Comparison of ENCODE assay signal across 9 mouse cellular contexts in the genomic region with DNA sequence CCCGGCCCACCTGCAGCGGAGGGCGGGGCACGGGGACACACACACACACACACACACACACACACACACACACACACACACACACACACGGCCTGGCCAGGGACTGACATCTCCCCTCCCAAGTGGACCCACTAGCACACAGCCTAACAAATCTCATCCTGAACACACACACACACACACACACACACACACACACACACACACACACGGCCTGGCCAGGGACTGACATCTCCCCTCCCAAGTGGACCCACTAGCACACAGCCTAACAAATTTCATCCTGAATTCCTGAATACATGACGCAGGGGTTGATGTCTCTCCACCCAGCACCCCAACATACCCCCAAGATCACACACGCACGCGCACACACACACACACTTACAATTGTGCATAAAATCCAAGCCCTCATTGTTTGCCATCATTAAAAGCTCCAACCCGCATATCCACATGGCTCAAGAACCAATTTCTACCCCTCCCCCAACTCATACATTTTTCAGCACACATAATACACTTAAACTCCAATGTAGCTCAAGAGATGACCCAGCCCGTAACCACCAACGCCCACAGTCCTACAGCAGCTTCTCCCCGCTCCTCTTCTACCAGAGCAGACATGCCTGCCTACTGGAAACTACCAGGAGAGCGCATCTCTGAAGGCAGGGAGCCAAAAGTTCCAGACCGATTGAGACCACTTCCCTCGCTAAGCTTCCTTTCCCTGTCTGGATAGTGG. TPM values are rescaled to one million over a fixed set of nuclear protein-coding genes. Genes with fewer than 3 reads are reported as not detected.
DNase-seq lines count a peak whose midpoint lies in the region; ATAC-seq and TF ChIP-seq lines count a peak whose summit lies in the region.
"Not testable (repeated sequence)": the region's sequence is repeated elsewhere in the genome, so short reads cannot be mapped to it uniquely, and the experiment has no call there.
"Had no signal": no experiment of that assay in that cellular context is flagged by ENCODE, and none has a peak within 500 bp of the region (broad histone marks: within the 10 kb centered on the region; RNA-seq: fewer than 3 reads in every experiment).

No protein-coding gene starts in this region.

- H3K4me3 ChIP-seq in embryonic facial prominence, embryonic 15.5 days (replicated peaks): peak overlapping the region; percentile 66
- H3K4me3 ChIP-seq in heart, embryonic 13.5 days: peak overlapping the region; percentile 90
- peak overlapping the region; percentile 79 for H3K4me3 ChIP-seq in intestine, embryonic 14.5 days (ENCODE audit: low read depth, low read length)
- peak overlapping the region; percentile 87 for H3K4me3 ChIP-seq in limb, embryonic 10.5 days
- H3K4me3 ChIP-seq in lung, embryonic 14.5 days (ENCODE audit: low read depth, low read length): peak overlapping the region; percentile 79
- peak overlapping the region; percentile 69 for H3K4me3 ChIP-seq in midbrain, postnatal 0 days (ENCODE audit: low read depth, low read length)
- H3K4me3 ChIP-seq in stomach, embryonic 15.5 days (replicated peaks): peak overlapping the region; percentile 65

- not testable (repeated sequence) for H3K9me3 ChIP-seq in embryonic facial prominence, embryonic 15.5 days (replicated peaks); heart, embryonic 13.5 days; intestine, embryonic 14.5 days (ENCODE audit: control insufficient read depth, low read length); limb, embryonic 10.5 days (replicated peaks); lung, embryonic 14.5 days (ENCODE audit: low read depth, low read length); midbrain, postnatal 0 days (ENCODE audit: low read length); stomach, embryonic 15.5 days

- H3K27ac ChIP-seq in embryonic facial prominence, embryonic 15.5 days (replicated peaks): peak overlapping the region; percentile 86; the same call in 1 of the 2 replicates
- peak overlapping the region; percentile 87 for H3K27ac ChIP-seq in heart, embryonic 13.5 days (replicated peaks)
- H3K27ac ChIP-seq in intestine, embryonic 14.5 days (ENCODE audit: low read depth); lung, embryonic 14.5 days (ENCODE audit: low read depth); stomach, embryonic 15.5 days: not testable (repeated sequence)
- H3K27ac ChIP-seq in limb, embryonic 10.5 days: peak overlapping the region; percentile 92
- peak overlapping the region; percentile 62 for H3K27ac ChIP-seq in midbrain, postnatal 0 days (ENCODE audit: low read depth, low read length)

- H3K9ac ChIP-seq in embryonic facial prominence, embryonic 15.5 days: peak overlapping the region; percentile 68; the same call in 1 of the 2 replicates
- H3K9ac ChIP-seq in heart, embryonic 13.5 days: peak overlapping the region; percentile 93
- peak overlapping the region; percentile 71 for H3K9ac ChIP-seq in intestine, embryonic 14.5 days (ENCODE audit: low read length)
- H3K9ac ChIP-seq in lung, embryonic 14.5 days: peak overlapping the region; percentile 86; the same call in 1 of the 2 replicates
- peak overlapping the region; percentile 64 for H3K9ac ChIP-seq in midbrain, postnatal 0 days (replicated peaks; ENCODE audit: low read length, poor library complexity, severe bottlenecking)
- H3K9ac ChIP-seq in stomach, embryonic 15.5 days: not testable (repeated sequence)

- ATAC-seq in embryonic facial prominence, embryonic 15.5 days (ENCODE audit: insufficient number of reproducible peaks, low FRiP score, low TSS enrichment, low read depth); heart, embryonic 13.5 days (ENCODE audit: extremely low read depth, insufficient number of reproducible peaks, low FRiP score, low TSS enrichment): not testable (repeated sequence)
- peak; percentile 50 for ATAC-seq in intestine, embryonic 14.5 days (replicated peaks; ENCODE audit: low FRiP score, low TSS enrichment, low read depth)
- ATAC-seq in lung, embryonic 14.5 days (ENCODE audit: insufficient read depth): peak; percentile 58; the same call in 1 of the 2 replicates
- ATAC-seq in midbrain, postnatal 0 days (ENCODE audit: low FRiP score): peak; percentile 54
- 0 out of 2 replicates have a peak, but pooled peaks have one; percentile 4 for ATAC-seq in stomach, embryonic 15.5 days (ENCODE audit: insufficient read depth, low FRiP score, low read depth)

- peak overlapping the region; percentile 87 for H3K4me2 ChIP-seq in embryonic facial prominence, embryonic 15.5 days (replicated peaks)
- peak overlapping the region; percentile 91 for H3K4me2 ChIP-seq in heart, embryonic 13.5 days
- H3K4me2 ChIP-seq in intestine, embryonic 14.5 days (ENCODE audit: low read length): peak overlapping the region; percentile 91
- H3K4me2 ChIP-seq in lung, embryonic 14.5 days: peak overlapping the region; percentile 81
- H3K4me2 ChIP-seq in midbrain, postnatal 0 days (ENCODE audit: low read depth, low read length, poor library complexity, severe bottlenecking): peak overlapping the region; percentile 98
- peak overlapping the region; percentile 82 for H3K4me2 ChIP-seq in stomach, embryonic 15.5 days

- 8% methylated on average over 13 of the region's 17 CpGs for WGBS in embryonic facial prominence, embryonic 15.5 days
- WGBS in heart, embryonic 13.5 days: 11% methylated on average over 13 of the region's 17 CpGs
- 13% methylated on average over 12 of the region's 17 CpGs for WGBS in intestine, embryonic 14.5 days
- WGBS in limb, embryonic 10.5 days: 11% methylated on average over 15 of the region's 17 CpGs
- WGBS in lung, embryonic 14.5 days: 5% methylated on average over 17 of the region's 17 CpGs
- WGBS in midbrain, postnatal 0 days: 9% methylated on average over 14 of the region's 17 CpGs
- WGBS in stomach, embryonic 15.5 days: 8% methylated on average over 16 of the region's 17 CpGs

- not testable (repeated sequence) for H3K27me3 ChIP-seq in embryonic facial prominence, embryonic 15.5 days; intestine, embryonic 14.5 days (replicated peaks; ENCODE audit: control insufficient read depth, insufficient read depth, low read length); lung, embryonic 14.5 days (ENCODE audit: insufficient read depth, low read length); midbrain, postnatal 0 days (ENCODE audit: insufficient read depth, low read length); stomach, embryonic 15.5 days (replicated peaks)
- peaks cover 12% of the 10 kb centered on the region; the same call in 1 of the 2 replicates for H3K27me3 ChIP-seq in heart, embryonic 13.5 days (replicated peaks)
- H3K27me3 ChIP-seq in limb, embryonic 10.5 days (ENCODE audit: low read depth, poor library complexity, severe bottlenecking): peaks cover 21% of the 10 kb centered on the region

- not testable (repeated sequence) for H3K36me3 ChIP-seq in embryonic facial prominence, embryonic 15.5 days; heart, embryonic 13.5 days; intestine, embryonic 14.5 days (ENCODE audit: control insufficient read depth, insufficient read depth, low read length); limb, embryonic 10.5 days; lung, embryonic 14.5 days (ENCODE audit: insufficient read depth); midbrain, postnatal 0 days (ENCODE audit: insufficient read depth, low read length); stomach, embryonic 15.5 days

- peaks cover 19% of the 10 kb centered on the region for H3K4me1 ChIP-seq in embryonic facial prominence, embryonic 15.5 days
- peaks cover 46% of the 10 kb centered on the region for H3K4me1 ChIP-seq in heart, embryonic 13.5 days
- H3K4me1 ChIP-seq in intestine, embryonic 14.5 days (replicated peaks; ENCODE audit: control insufficient read depth, insufficient read depth, low read length): peaks cover 17% of the 10 kb centered on the region
- peaks cover 55% of the 10 kb centered on the region for H3K4me1 ChIP-seq in limb, embryonic 10.5 days
- H3K4me1 ChIP-seq in lung, embryonic 14.5 days (ENCODE audit: insufficient read depth); midbrain, postnatal 0 days (ENCODE audit: insufficient read depth, low read length): not testable (repeated sequence)
- peaks cover 14% of the 10 kb centered on the region for H3K4me1 ChIP-seq in stomach, embryonic 15.5 days

- peak; percentile 61 for DNase-seq in R1 (ENCODE audit: low read depth, low spot score)
- not testable (repeated sequence) for DNase-seq in intestine, embryonic 14.5 days (ENCODE audit: low spot score); limb, embryonic 10.5 days (ENCODE audit: low spot score); midbrain, postnatal 0 days (ENCODE audit: low spot score)
- DNase-seq in lung, embryonic 14.5 days: peak; percentile 62

- TF ChIP-seq CTCF in lung, embryonic 14.5 days (IDR thresholded peaks at IDR 0.05; ENCODE audit: low read depth); midbrain, postnatal 0 days (IDR thresholded peaks at IDR 0.05): not testable (repeated sequence)

RNA-seq across cellular contexts. Expression of gene Vangl1, which starts 0.4 kb away (rescaled TPM):
- polyA plus RNA-seq in embryonic facial prominence, embryonic 15.5 days (2015; fragmentation: Nextera tagmentation; extraction: Ambion mirVana): 19.2 and 23.1 TPM in 2 replicates
- 19.2 and 24.0 TPM in 2 replicates for polyA plus RNA-seq in heart, embryonic 13.5 days (2015; fragmentation: Nextera tagmentation; extraction: Ambion mirVana)
- polyA plus RNA-seq in intestine, embryonic 14.5 days (2014; fragmentation: Nextera tagmentation; extraction: Ambion mirVana): 21.0 and 23.7 TPM in 2 replicates
- polyA plus RNA-seq in limb, embryonic 10.5 days (2016; fragmentation: Nextera tagmentation; extraction: Ambion mirVana): 11.8 and 14.8 TPM in 2 replicates
- polyA plus RNA-seq in lung, embryonic 14.5 days (2014; fragmentation: Nextera tagmentation; extraction: Ambion mirVana): 22.9 and 28.4 TPM in 2 replicates
- total RNA-seq in midbrain, postnatal 0 days (2014; rRNA removed): 16.8 and 22.5 TPM in 2 replicates
- polyA plus RNA-seq in midbrain, postnatal 0 days (2015; fragmentation: Nextera tagmentation; extraction: Ambion mirVana): 7.1 and 8.9 TPM in 2 replicates
- 22.7 and 27.0 TPM in 2 replicates for polyA plus RNA-seq in stomach, embryonic 15.5 days (2015; fragmentation: Nextera tagmentation; extraction: Ambion mirVana)
- polyA plus RNA-seq: activated CD4-positive, CD25-positive, alpha-beta regulatory T cell, adult 4 months had no signal
